Mouse (Mus musculus) liver, postnatal 0 days (tissue): Measurements from ENCODE around the gene Sipa1l2. TPM values are rescaled to one million over a fixed set of nuclear protein-coding genes. Genes with fewer than 3 reads are reported as not detected.

Source experiments
- ATAC-seq: fragments of 200-750 bp; cut with Nextera tagmentation; 2 replicates; pipeline ENCODE4 v1.8.0; 2017; ENCODE audit warnings: mild to moderate bottlenecking, moderate library complexity
- DNase-seq: peaks from one replicate; pipeline ENCODE4 v3.0.0-alpha.2; 2016
- H3K27ac ChIP-seq: fragments of 300-500 bp; sonication (generic); 2 replicates; pipeline ENCODE4 v1.5.1; 2014; ENCODE audit warnings: antibody characterized with exemption, moderate library complexity, mild to moderate bottlenecking, low read depth
- H3K27me3 ChIP-seq: fragments of 300-500 bp; sonication (generic); 2 replicates; pipeline ENCODE4 v1.6.1; 2014; ENCODE audit warnings: low read length, control low read depth, mixed read lengths; ENCODE audit not compliant: insufficient read depth
- H3K36me3 ChIP-seq: fragments of 300-500 bp; sonication (generic); replicated peaks from 2 replicates; pipeline ENCODE4 v1.6.1; 2014; ENCODE audit warnings: mild to moderate bottlenecking, control low read depth, low read length, moderate library complexity, mixed read lengths; ENCODE audit not compliant: insufficient read depth
- H3K4me1 ChIP-seq: fragments of 300-500 bp; sonication (generic); 2 replicates; pipeline ENCODE4 v1.6.1; 2014; ENCODE audit warnings: antibody characterized with exemption, mild to moderate bottlenecking, control low read depth; ENCODE audit not compliant: insufficient read depth
- H3K4me2 ChIP-seq: fragments of 300-500 bp; sonication (generic); 2 replicates; pipeline ENCODE4 v1.6.1; 2014; ENCODE audit warnings: low read depth, mild to moderate bottlenecking, low read length, moderate library complexity, mixed read lengths
- H3K4me3 ChIP-seq: fragments of 300-500 bp; sonication (generic); 2 replicates; pipeline ENCODE4 v1.5.1; 2014; ENCODE audit warnings: low read depth, low read length
- H3K9ac ChIP-seq: fragments of 300-500 bp; sonication (generic); replicated peaks from 2 replicates; pipeline ENCODE4 v1.6.1; 2014; ENCODE audit warnings: mild to moderate bottlenecking, moderate library complexity
- H3K9me3 ChIP-seq: fragments of 300-500 bp; sonication (generic); 2 replicates; pipeline ENCODE4 v1.6.1; 2016; ENCODE audit warnings: mild to moderate bottlenecking, control low read depth, low read length, mixed read lengths
- CTCF ChIP-seq: sonication (generic); IDR thresholded peaks from 2 replicates; pipeline ENCODE4 v1.5.1; 2016; ENCODE audit warnings: antibody characterized with exemption, low read depth
- EP300 ChIP-seq: IDR thresholded peaks from 2 replicates; pipeline ENCODE4 v1.6.1; 2016; ENCODE audit warnings: antibody characterized with exemption, low read depth, mild to moderate bottlenecking
- WGBS: fragments of 180-500 bp; shearing (Covaris S2); extraction: QIAGEN DNeasy Blood & Tissue Kit; methylation state at CpG from one replicate; pipeline ENCODE4 v1.1.7; 2014; ENCODE audit not compliant: insufficient replicate concordance; 5-methylcytosine and 5-hydroxymethylcytosine counted together
- polyA plus RNA-seq: library from polyadenylated mRNA; unstranded; fragments of >200 nt; fragmentation: Nextera tagmentation; extraction: Ambion mirVana; gene quantifications from 2 replicates; pipeline ENCODE4 v1.2.1, GENCODE M21; 2015

The Sipa1l2 gene
- polyA plus RNA-seq: 0.44 and 0.47 TPM in 2 replicates

GRCm38 (mm10) chr8:125569533-125570365 is at the start of gene Sipa1l2:
Gene Sipa1l2 (minus strand): TSS chr8:125569808.
- H3K4me3 ChIP-seq: peak within 1 kb of the TSS; percentile 64
- TF ChIP-seq EP300 (no peak), CTCF (no peak)
- no peaks in the 10 kb centered on the region for H3K9me3 ChIP-seq
- H3K4me2 ChIP-seq: peak within 1 kb of the TSS; percentile 93
- H3K4me1 ChIP-seq: peaks cover 20% of the 10 kb centered on the region
- H3K9ac ChIP-seq: peak within 1 kb of the TSS; percentile 66
- 0 out of 2 replicates have a peak, but pooled peaks cover 2% of the 10 kb centered on the region for H3K27me3 ChIP-seq
- DNase-seq: peak; percentile 98
- peak within 1 kb of the TSS; percentile 77 for H3K27ac ChIP-seq
- no peaks in the 10 kb centered on the region for H3K36me3 ChIP-seq
- under 1% methylated on average over 78 of the region's 129 CpGs for WGBS
- ATAC-seq: peak; percentile 90

GRCm38 (mm10) chr8:125618543-125619335 is 49.1 kb upstream of the Sipa1l2 start:
- 66% methylated on average over 16 of the region's 16 CpGs for WGBS
- H3K27me3 ChIP-seq: no peaks in the 10 kb centered on the region
- ATAC-seq (peak; percentile 54; the same call in 1 of the 2 replicates), DNase-seq (no peak)
- no peaks in the 10 kb centered on the region for H3K9me3 ChIP-seq
- H3K27ac ChIP-seq: 0 out of 2 replicates have a peak overlapping the region, but pooled peaks have one; percentile 39
- no peak for TF ChIP-seq EP300
- no peak for TF ChIP-seq CTCF
- H3K9ac ChIP-seq: 0 out of 2 replicates have a peak overlapping the region, but pooled peaks have one; percentile 21
- H3K4me1 ChIP-seq: peaks cover 12% of the 10 kb centered on the region
- H3K4me2 ChIP-seq: peak overlapping the region; percentile 38
- H3K4me3 ChIP-seq: 0 out of 2 replicates have a peak overlapping the region, but pooled peaks have one; percentile 2
- no peaks in the 10 kb centered on the region for H3K36me3 ChIP-seq

GRCm38 (mm10) chr8:125616935-125617334 is 47.3 kb upstream of the Sipa1l2 start:
- H3K4me3 ChIP-seq: no peak overlapping the region
- no peaks in the 10 kb centered on the region for H3K36me3 ChIP-seq
- no peak overlapping the region for H3K9ac ChIP-seq
- no peak overlapping the region for H3K27ac ChIP-seq
- no peak for DNase-seq
- H3K4me1 ChIP-seq: peaks cover 12% of the 10 kb centered on the region
- H3K4me2 ChIP-seq: no peak overlapping the region
- H3K9me3 ChIP-seq: no peaks in the 10 kb centered on the region
- no peak for ATAC-seq
- TF ChIP-seq CTCF (no peak), EP300 (no peak)
- WGBS: 72% methylated on average over 5 of the region's 5 CpGs
- no peaks in the 10 kb centered on the region for H3K27me3 ChIP-seq

- no peak overlapping the region for H3K4me3 ChIP-seq
- no peaks in the 10 kb centered on the region for H3K9me3 ChIP-seq
- ATAC-seq (no peak), DNase-seq (no peak)
- TF ChIP-seq CTCF: no peak
- no peak for TF ChIP-seq EP300
- WGBS: 74% methylated on average over 3 of the region's 3 CpGs
- no peaks in the 10 kb centered on the region for H3K27me3 ChIP-seq
- H3K9ac ChIP-seq: no peak overlapping the region
- H3K36me3 ChIP-seq: no peaks in the 10 kb centered on the region
- no peak overlapping the region for H3K27ac ChIP-seq
- no peak overlapping the region for H3K4me2 ChIP-seq
- H3K4me1 ChIP-seq: peaks cover 12% of the 10 kb centered on the region
Observed at GRCm38 (mm10) chr8:125616039-125616438, 46.4 kb upstream of the Sipa1l2 start.

- no peak for ATAC-seq
- no peaks in the 10 kb centered on the region for H3K36me3 ChIP-seq
- H3K27ac ChIP-seq: no peak overlapping the region
- H3K9me3 ChIP-seq: no peaks in the 10 kb centered on the region
- WGBS: 81% methylated on average over 2 of the region's 2 CpGs
- H3K4me2 ChIP-seq: no peak overlapping the region
- DNase-seq: no peak
- TF ChIP-seq CTCF (no peak), EP300 (no peak)
- no peak overlapping the region for H3K4me3 ChIP-seq
- no peak overlapping the region for H3K9ac ChIP-seq
- no peaks in the 10 kb centered on the region for H3K27me3 ChIP-seq
- H3K4me1 ChIP-seq: no peaks in the 10 kb centered on the region; the same call in 1 of the 2 replicates
Observed at GRCm38 (mm10) chr8:125613552-125613951, 43.9 kb upstream of the Sipa1l2 start.
